Mouse (Mus musculus): ENCODE data around the gene Adgrg6. TPM values are rescaled to one million over a fixed set of nuclear protein-coding genes. Genes with fewer than 3 reads are reported as not detected.

The Adgrg6 gene
- polyA plus RNA-seq, 1 experiment from 2014 or later, result 4.3 TPM

DNA sequence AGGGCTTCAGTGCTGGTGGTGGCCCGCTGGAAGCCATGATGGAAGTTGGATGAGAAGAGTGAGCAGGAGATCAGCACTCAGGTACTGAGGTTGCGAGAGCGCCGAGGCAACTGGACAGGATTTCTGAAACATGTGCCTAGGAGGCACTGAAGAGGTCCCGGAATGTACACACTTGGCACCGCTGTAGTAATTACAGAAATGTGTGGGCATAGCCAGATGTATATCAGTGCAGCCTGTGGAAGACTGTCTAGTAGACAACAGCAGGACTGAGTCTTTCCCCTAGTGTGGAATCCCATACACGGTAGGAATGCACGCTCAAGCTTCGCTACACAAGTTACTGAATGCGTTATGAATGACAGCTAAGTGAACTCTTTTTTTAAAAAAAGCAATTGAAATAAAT, 86.1 kb downstream of the Adgrg6 start:
- Histone ChIP-seq H3K4me2 (replicated peaks) (no peak overlapping the region), H3K36me3 (no peaks in the 10 kb centered on the region), H3K4me1 (no peaks in the 10 kb centered on the region), H3K27me3 (no peaks in the 10 kb centered on the region), H3K9me3 (no peaks in the 10 kb centered on the region), H3K4me3 (no peak overlapping the region), H3K9ac (replicated peaks) (no peak overlapping the region), H3K27ac (replicated peaks) (no peak overlapping the region)
- ATAC-seq (ENCODE audit: low FRiP score, low read depth), result no peak
- 92% methylated on average over 10 of the region's 10 CpGs for WGBS

DNA sequence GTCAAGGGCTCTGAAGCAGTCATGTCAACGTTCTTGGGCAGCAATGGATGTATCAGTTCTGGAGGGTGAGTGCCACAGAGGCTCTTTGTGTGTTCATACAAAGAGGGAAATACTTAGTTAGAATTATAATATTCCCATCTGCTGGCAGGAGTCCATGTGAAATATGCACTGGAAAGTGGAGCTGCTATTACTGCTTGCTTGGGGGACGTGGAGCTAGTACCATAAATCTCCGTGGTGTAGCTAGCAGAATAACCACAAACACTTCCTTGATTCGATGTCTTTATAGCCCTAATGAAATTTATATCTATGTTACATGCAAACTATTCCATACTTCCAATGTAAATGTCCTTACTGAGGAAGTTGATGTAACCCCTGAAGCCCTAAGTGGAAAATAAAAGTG, 91.0 kb downstream of the Adgrg6 start:
- Histone ChIP-seq H3K4me3 (no peak overlapping the region), H3K27me3 (no peaks in the 10 kb centered on the region), H3K9me3 (no peaks in the 10 kb centered on the region), H3K36me3 (no peaks in the 10 kb centered on the region), H3K4me2 (replicated peaks) (no peak overlapping the region), H3K9ac (replicated peaks) (no peak overlapping the region), H3K27ac (replicated peaks) (no peak overlapping the region), H3K4me1 (no peaks in the 10 kb centered on the region)
- WGBS, result 80% methylated on average over 4 of the region's 4 CpGs
- ATAC-seq (ENCODE audit: low FRiP score, low read depth), result no peak

DNA sequence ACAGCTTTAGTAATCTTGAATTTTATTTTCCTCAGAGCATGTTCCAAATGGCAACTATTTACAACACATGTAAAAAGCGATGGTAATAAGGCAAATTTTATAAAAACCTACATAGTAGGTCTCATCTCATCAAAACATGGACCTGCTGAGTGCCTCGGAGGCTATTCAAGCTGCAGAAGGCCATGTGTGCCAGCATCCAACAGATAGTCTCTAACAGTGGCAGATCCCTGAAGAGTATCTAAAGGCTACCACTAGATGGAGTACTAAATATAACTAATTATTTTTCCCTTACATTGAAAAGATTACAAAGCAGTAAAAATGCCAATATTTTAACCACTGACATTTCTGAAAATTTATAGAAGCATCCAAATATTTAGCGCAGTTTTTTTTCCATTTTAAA, 93.6 kb downstream of the Adgrg6 start:
- WGBS, result 37% methylated on average over 3 of the region's 3 CpGs
- ATAC-seq (ENCODE audit: low FRiP score, low read depth), result peak; percentile 76
- H3K4me2 ChIP-seq (replicated peaks), result no peak overlapping the region
- no peak overlapping the region for H3K4me3 ChIP-seq
- no peaks in the 10 kb centered on the region for H3K27me3 ChIP-seq
- H3K36me3 ChIP-seq, result no peaks in the 10 kb centered on the region
- no peaks in the 10 kb centered on the region for H3K4me1 ChIP-seq
- H3K9ac ChIP-seq (replicated peaks), result no peak overlapping the region
- H3K27ac ChIP-seq (replicated peaks), result no peak overlapping the region
- H3K9me3 ChIP-seq, result no peaks in the 10 kb centered on the region

- H3K9me3 ChIP-seq, result no peaks in the 10 kb centered on the region
- no peaks in the 10 kb centered on the region for H3K36me3 ChIP-seq
- no peak overlapping the region for H3K27ac ChIP-seq (replicated peaks)
- H3K4me2 ChIP-seq (replicated peaks), result no peak overlapping the region
- no peaks in the 10 kb centered on the region for H3K27me3 ChIP-seq
- no peak overlapping the region for H3K9ac ChIP-seq (replicated peaks)
- 76% methylated on average over 7 of the region's 7 CpGs for WGBS
- no peak overlapping the region for H3K4me3 ChIP-seq
- no peaks in the 10 kb centered on the region for H3K4me1 ChIP-seq
- ATAC-seq (ENCODE audit: low FRiP score, low read depth), result no peak
Measured at GRCm38 (mm10) chr10:14450073-14450472, 95.4 kb downstream of the Adgrg6 start.

DNA sequence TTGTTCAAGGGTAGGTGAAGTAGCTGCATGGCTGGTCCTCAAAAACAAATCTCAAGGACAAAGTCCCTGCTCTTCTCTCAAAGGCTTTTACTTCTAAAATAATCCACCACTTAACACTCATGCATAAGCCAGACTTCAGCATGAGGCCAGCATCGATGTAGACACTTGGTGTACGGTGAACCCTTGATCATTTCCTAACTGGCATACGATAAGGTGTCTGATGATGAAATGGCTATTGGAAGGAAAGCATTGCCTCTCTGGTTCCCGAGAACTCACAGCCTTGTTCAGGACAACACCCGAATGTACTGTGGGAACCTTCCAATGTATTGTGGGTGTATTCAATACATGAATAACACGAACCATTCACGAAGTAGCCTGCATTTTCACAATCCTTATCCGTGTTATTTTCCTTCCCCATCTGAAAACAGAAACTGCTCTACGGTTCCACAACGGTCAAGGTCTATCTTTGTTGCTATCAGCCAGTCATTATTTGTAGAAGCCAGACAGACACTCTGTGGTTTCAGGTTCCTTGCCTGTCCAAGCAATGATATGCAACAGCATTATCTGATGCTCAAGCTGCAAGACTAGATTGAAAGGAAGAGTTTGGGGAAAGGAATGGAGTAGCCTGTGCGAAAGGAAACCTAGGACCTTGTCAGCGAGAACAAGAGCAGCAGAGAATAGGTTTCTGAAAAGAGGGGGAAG, 99.7 kb downstream of the Adgrg6 start:
- Histone ChIP-seq H3K27me3 (no peaks in the 10 kb centered on the region), H3K4me3 (no peak overlapping the region), H3K9ac (replicated peaks) (no peak overlapping the region), H3K27ac (replicated peaks) (no peak overlapping the region), H3K4me1 (no peaks in the 10 kb centered on the region), H3K4me2 (replicated peaks) (no peak overlapping the region), H3K9me3 (no peaks in the 10 kb centered on the region), H3K36me3 (no peaks in the 10 kb centered on the region)
- WGBS, result 89% methylated on average over 12 of the region's 12 CpGs
- no peak for ATAC-seq (ENCODE audit: low FRiP score, low read depth)

GRCm38 (mm10) chr10:14440860-14441579, 104.4 kb downstream of the Adgrg6 start:
- Histone ChIP-seq H3K36me3 (no peaks in the 10 kb centered on the region), H3K4me3 (no peak overlapping the region), H3K9me3 (no peaks in the 10 kb centered on the region), H3K4me2 (replicated peaks) (no peak overlapping the region), H3K9ac (replicated peaks) (no peak overlapping the region), H3K27me3 (no peaks in the 10 kb centered on the region), H3K4me1 (no peaks in the 10 kb centered on the region), H3K27ac (replicated peaks) (no peak overlapping the region)
- no peak for ATAC-seq (ENCODE audit: low FRiP score, low read depth)
- 93% methylated on average over 9 of the region's 9 CpGs for WGBS

DNA sequence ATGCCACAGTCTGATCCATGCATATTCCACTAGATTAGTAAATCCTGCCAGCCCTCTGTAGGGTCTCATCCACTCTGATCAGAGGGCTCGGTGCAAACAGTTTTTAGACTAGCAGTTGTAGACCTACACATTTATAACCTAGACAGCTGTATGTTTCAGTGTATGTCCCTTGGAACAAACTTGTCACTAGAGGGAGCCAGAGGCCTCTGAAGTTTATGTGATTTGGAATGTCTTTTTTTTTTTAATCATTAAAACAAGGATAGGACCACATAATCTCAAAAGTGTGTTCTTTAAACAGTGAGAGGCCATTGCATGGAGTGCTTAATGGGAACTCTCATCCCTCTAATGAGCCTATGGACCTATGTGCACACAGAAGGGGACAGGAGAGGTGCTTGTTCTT, 141.4 kb downstream of the Adgrg6 start:
- no peak for ATAC-seq (ENCODE audit: low FRiP score, low read depth)
- peaks cover 20% of the 10 kb centered on the region for H3K9me3 ChIP-seq
- WGBS, result 68% methylated on average over 1 of the region's 1 CpGs
- no peaks in the 10 kb centered on the region for H3K36me3 ChIP-seq
- no peak overlapping the region for H3K4me2 ChIP-seq (replicated peaks)
- H3K9ac ChIP-seq (replicated peaks), result no peak overlapping the region
- no peaks in the 10 kb centered on the region for H3K4me1 ChIP-seq
- H3K27ac ChIP-seq (replicated peaks), result no peak overlapping the region
- H3K4me3 ChIP-seq, result no peak overlapping the region
- H3K27me3 ChIP-seq, result no peaks in the 10 kb centered on the region

- H3K4me3 ChIP-seq, result no peak overlapping the region
- WGBS, result 90% methylated on average over 8 of the region's 8 CpGs
Measured at GRCm38 (mm10) chr10:14401744-14402143, 143.7 kb downstream of the Adgrg6 start.

DNA sequence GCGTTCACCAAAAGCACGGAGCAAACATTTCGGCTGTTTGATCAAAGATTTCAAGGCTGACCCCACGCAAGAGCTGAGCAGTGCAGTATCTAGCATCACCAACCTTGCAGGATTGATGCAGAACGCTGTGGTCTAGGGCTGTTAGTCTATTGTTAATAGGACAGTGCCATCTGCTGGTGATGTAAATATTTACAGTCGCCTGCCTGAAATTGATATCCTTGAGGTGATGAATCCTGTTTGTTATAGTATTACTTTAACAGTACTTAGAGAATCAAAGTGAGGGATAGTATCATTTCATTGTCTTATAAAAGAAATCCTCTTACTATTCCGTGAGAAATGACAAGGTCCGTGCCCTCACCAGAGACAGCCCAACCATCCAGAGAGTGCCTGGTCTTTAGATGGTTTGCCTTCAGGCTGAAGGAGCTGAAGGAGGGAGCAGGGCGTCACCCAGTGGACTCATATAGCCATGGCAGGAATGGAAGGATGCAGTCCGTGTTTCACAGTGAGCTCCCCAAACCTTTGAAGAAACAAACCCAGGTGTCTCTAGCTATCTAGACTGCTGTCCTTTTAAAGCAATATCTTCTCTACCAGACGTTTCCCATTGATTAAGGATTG, 154.3 kb downstream of the Adgrg6 start:
- ATAC-seq (ENCODE audit: low FRiP score, low read depth), result peak; percentile 95
- Histone ChIP-seq H3K4me2 (replicated peaks) (no peak overlapping the region), H3K4me3 (no peak overlapping the region), H3K4me1 (no peaks in the 10 kb centered on the region), H3K9me3 (no peaks in the 10 kb centered on the region), H3K9ac (replicated peaks) (no peak overlapping the region), H3K36me3 (no peaks in the 10 kb centered on the region), H3K27me3 (no peaks in the 10 kb centered on the region), H3K27ac (replicated peaks) (no peak overlapping the region)
- WGBS, result 15% methylated on average over 11 of the region's 11 CpGs

More at GRCm38 (mm10) chr10:14401744-14402143, 143.7 kb downstream of the Adgrg6 start:
- Histone ChIP-seq H3K9me3 (peaks cover 6% of the 10 kb centered on the region), H3K4me1 (no peaks in the 10 kb centered on the region), H3K27ac (replicated peaks) (no peak overlapping the region), H3K9ac (replicated peaks) (no peak overlapping the region), H3K27me3 (no peaks in the 10 kb centered on the region), H3K4me2 (replicated peaks) (no peak overlapping the region), H3K36me3 (no peaks in the 10 kb centered on the region)
- ATAC-seq (ENCODE audit: low FRiP score, low read depth), result no peak

DNA sequence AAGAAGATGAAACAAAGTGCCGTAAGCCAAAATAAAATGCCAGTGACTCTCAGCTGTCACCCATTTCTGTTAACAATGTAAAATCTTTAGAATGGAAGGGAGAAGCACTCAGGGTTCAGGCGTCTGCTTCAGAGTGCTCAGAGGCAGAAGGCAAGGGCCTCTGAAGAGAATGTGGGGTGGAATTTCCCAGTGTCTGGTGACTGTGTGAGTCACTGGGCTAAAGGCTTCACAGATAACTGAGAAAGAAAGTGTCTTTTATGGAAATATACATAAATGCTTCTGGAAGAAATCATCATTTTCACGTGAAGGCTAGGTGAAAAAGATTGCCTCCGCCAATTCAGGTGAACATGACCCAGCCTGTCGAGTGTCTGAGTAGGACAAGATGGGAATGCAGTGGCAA, 159.9 kb downstream of the Adgrg6 start:
- no peaks in the 10 kb centered on the region for H3K4me1 ChIP-seq
- no peak overlapping the region for H3K4me3 ChIP-seq
- no peak overlapping the region for H3K4me2 ChIP-seq (replicated peaks)
- H3K9me3 ChIP-seq, result no peaks in the 10 kb centered on the region
- no peaks in the 10 kb centered on the region for H3K27me3 ChIP-seq
- no peak overlapping the region for H3K27ac ChIP-seq (replicated peaks)
- H3K9ac ChIP-seq (replicated peaks), result no peak overlapping the region
- no peaks in the 10 kb centered on the region for H3K36me3 ChIP-seq
- no peak for ATAC-seq (ENCODE audit: low FRiP score, low read depth)
- 87% methylated on average over 5 of the region's 5 CpGs for WGBS

GRCm38 (mm10) chr10:14365065-14365589, 180.3 kb downstream of the Adgrg6 start:
- WGBS, result 86% methylated on average over 1 of the region's 1 CpGs
- no peak overlapping the region for H3K27ac ChIP-seq (replicated peaks)
- H3K36me3 ChIP-seq, result no peaks in the 10 kb centered on the region
- H3K27me3 ChIP-seq, result no peaks in the 10 kb centered on the region
- H3K4me1 ChIP-seq, result no peaks in the 10 kb centered on the region
- H3K4me2 ChIP-seq (replicated peaks), result no peak overlapping the region
- no peak overlapping the region for H3K4me3 ChIP-seq
- no peak overlapping the region for H3K9ac ChIP-seq (replicated peaks)
- ATAC-seq (ENCODE audit: low FRiP score, low read depth), result no peak
- H3K9me3 ChIP-seq, result no peaks in the 10 kb centered on the region

DNA sequence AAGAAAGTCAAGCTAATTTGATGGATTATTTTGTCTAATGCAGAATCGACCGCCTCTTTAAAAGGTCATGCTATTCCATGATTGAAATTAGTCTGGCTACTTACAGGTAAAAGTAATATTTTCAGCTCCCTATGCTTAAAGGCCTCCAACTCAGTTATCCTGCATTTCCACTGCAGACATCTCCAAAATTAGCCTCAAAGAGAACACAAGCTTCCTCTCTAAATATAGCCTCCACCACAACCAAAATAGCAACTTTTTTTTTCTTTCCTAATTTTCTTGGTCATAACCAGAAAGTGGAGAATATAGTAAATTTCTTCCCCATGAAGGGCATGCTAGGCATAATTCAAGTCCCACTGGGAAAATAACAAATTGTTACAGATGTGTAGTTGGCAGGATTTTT, 182.2 kb downstream of the Adgrg6 start:
- Histone ChIP-seq H3K9me3 (no peaks in the 10 kb centered on the region), H3K4me2 (replicated peaks) (no peak overlapping the region), H3K27ac (replicated peaks) (no peak overlapping the region), H3K9ac (replicated peaks) (no peak overlapping the region), H3K4me1 (no peaks in the 10 kb centered on the region), H3K36me3 (no peaks in the 10 kb centered on the region), H3K4me3 (no peak overlapping the region), H3K27me3 (no peaks in the 10 kb centered on the region)
- ATAC-seq (ENCODE audit: low FRiP score, low read depth), result no peak
- whole genome bisulfite sequencing, result 92% methylated on average over 2 of the region's 2 CpGs
